Mouse (Mus musculus) hindbrain, embryonic 14.5 days (tissue): ENCODE results near the gene Cacnb1. TPM values are rescaled to one million over a fixed set of nuclear protein-coding genes. Genes with fewer than 3 reads are reported as not detected.
A peak's percentile ranks its signal among the peaks of the same experiment; 100 is the strongest.

Experiments used
- ATAC-seq: fragments of 200-750 bp; cut with Nextera tagmentation; 2 replicates; pipeline ENCODE4 v1.8.0; 2017; ENCODE audit warnings: moderate number of reproducible peaks, mild to moderate bottlenecking, moderate TSS enrichment, moderate library complexity; ENCODE audit not compliant: low FRiP score
- DNase-seq: peaks from one replicate; pipeline ENCODE4 v3.0.0-alpha.2; 2015; ENCODE audit warnings: low spot score
- H3K27ac ChIP-seq: fragments of 300-500 bp; sonication (generic); 2 replicates; pipeline ENCODE4 v1.5.1; 2014; ENCODE audit warnings: mild to moderate bottlenecking, moderate library complexity
- H3K27me3 ChIP-seq: fragments of 300-500 bp; sonication (generic); 2 replicates; pipeline ENCODE4 v1.6.1; 2014; ENCODE audit warnings: mild to moderate bottlenecking, low read length, mixed read lengths; ENCODE audit not compliant: control insufficient read depth, insufficient read depth
- H3K36me3 ChIP-seq: fragments of 300-500 bp; sonication (generic); replicated peaks from 2 replicates; pipeline ENCODE4 v1.6.1; 2014; ENCODE audit not compliant: control insufficient read depth, insufficient read depth
- H3K4me1 ChIP-seq: fragments of 300-500 bp; sonication (generic); replicated peaks from 2 replicates; pipeline ENCODE4 v1.6.1; 2014; ENCODE audit warnings: antibody characterized with exemption, low read length, mixed read lengths; ENCODE audit not compliant: control insufficient read depth, insufficient read depth
- H3K4me2 ChIP-seq: fragments of 300-500 bp; sonication (generic); replicated peaks from 2 replicates; pipeline ENCODE4 v1.6.1; 2014; ENCODE audit warnings: mild to moderate bottlenecking, moderate library complexity
- H3K4me3 ChIP-seq: fragments of 300-500 bp; sonication (generic); replicated peaks from 2 replicates; pipeline ENCODE4 v1.5.1; 2014; ENCODE audit warnings: mild to moderate bottlenecking, low read length
- H3K9ac ChIP-seq: fragments of 300-500 bp; sonication (generic); 2 replicates; pipeline ENCODE4 v1.6.1; 2014
- H3K9me3 ChIP-seq: fragments of 300-500 bp; sonication (generic); 2 replicates; pipeline ENCODE4 v1.6.1; 2016; ENCODE audit warnings: low read length; ENCODE audit not compliant: control insufficient read depth
- WGBS: fragments of 180-500 bp; shearing (Covaris S2); extraction: QIAGEN DNeasy Blood & Tissue Kit; methylation state at CpG from one replicate; pipeline ENCODE4 v1.1.7; 2014; 5-methylcytosine and 5-hydroxymethylcytosine counted together
- polyA plus RNA-seq: library from polyadenylated mRNA; unstranded; fragments of >200 nt; fragmentation: Nextera tagmentation; extraction: Ambion mirVana; gene quantifications from 2 replicates; pipeline ENCODE4 v1.2.1, GENCODE M21; 2014

Gene Cacnb1
- polyA plus RNA-seq, 1 experiment from 2014 or later = 40.0 TPM

DNA sequence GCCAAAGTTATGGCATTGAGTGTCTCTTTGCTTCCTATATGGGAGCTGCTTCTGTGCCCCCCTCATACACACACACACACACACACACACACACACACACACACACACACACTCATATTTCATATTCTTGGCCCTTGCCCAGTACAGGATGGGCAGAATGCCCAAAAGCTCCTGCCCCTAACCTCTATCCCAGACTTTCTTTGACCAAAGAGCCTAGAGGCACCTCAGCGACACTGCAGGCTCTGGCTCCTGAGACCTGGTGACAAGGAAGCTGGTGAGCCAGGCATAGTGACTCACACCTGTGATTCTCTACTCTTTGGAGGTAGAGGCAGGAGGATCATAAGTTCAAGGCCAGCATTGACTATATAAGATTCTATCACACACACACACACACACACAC is 2.1 kb downstream of the Cacnb1 start:
- Histone ChIP-seq H3K27me3 (no peaks in the 10 kb centered on the region), H3K36me3 (peaks cover 31% of the 10 kb centered on the region), H3K4me2 (peak overlapping the region; percentile 68), H3K4me1 (peaks cover 33% of the 10 kb centered on the region), H3K27ac (peak overlapping the region; percentile 69; the same call in 1 of the 2 replicates), H3K9ac (peak overlapping the region; percentile 34; the same call in 1 of the 2 replicates), H3K4me3 (peak overlapping the region; percentile 80), H3K9me3 (no peaks in the 10 kb centered on the region)
- DNase-seq (no peak), ATAC-seq (no peak)
- 40% methylated on average over 1 of the region's 1 CpGs for WGBS

GRCm38 (mm10) chr11:98019883-98020610 is 2.8 kb downstream of the Cacnb1 start:
- DNase-seq = no peak
- H3K9ac ChIP-seq = peak overlapping the region; percentile 34; the same call in 1 of the 2 replicates

GRCm38 (mm10) chr11:98018858-98019641 is 3.8 kb downstream of the Cacnb1 start:
- Histone ChIP-seq H3K4me3 (no peak overlapping the region), H3K36me3 (peaks cover 48% of the 10 kb centered on the region), H3K27ac (peak overlapping the region; percentile 40), H3K9me3 (no peaks in the 10 kb centered on the region), H3K4me2 (peak overlapping the region; percentile 68), H3K27me3 (no peaks in the 10 kb centered on the region), H3K4me1 (peaks cover 31% of the 10 kb centered on the region), H3K9ac (peak overlapping the region; percentile 34; the same call in 1 of the 2 replicates)
- 24% methylated on average over 10 of the region's 10 CpGs for WGBS
- ATAC-seq (no peak), DNase-seq (no peak)

More at GRCm38 (mm10) chr11:98019883-98020610, 2.8 kb downstream of the Cacnb1 start:
- H3K27ac ChIP-seq = peak overlapping the region; percentile 69
- ATAC-seq = no peak
- 9% methylated on average over 7 of the region's 8 CpGs for WGBS
- no peaks in the 10 kb centered on the region for H3K9me3 ChIP-seq
- peak overlapping the region; percentile 68 for H3K4me2 ChIP-seq
- H3K36me3 ChIP-seq = peaks cover 38% of the 10 kb centered on the region
- no peaks in the 10 kb centered on the region for H3K27me3 ChIP-seq
- peak overlapping the region; percentile 80 for H3K4me3 ChIP-seq
- H3K4me1 ChIP-seq = peaks cover 31% of the 10 kb centered on the region

DNA sequence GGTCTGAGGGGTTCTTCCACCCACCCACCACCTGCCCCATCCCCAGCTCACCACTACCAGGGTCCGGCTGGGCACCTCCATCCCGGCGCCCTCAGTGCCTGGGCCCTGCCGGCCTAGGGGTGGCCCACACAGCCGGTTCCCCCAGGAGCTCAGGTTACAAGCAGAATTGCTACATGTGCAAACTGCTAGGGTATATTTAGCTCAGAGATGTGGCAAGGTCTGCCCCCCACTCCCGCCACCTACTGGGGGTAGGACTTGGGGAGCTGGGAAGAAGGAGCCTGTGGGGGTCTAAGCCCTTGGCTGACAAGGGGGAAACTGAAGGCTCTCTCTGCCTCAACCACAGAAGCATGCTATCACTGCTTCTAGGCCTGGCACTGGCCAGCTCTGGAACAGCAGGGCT is 4.6 kb downstream of the Cacnb1 start:
- WGBS = 70% methylated on average over 6 of the region's 6 CpGs

DNA sequence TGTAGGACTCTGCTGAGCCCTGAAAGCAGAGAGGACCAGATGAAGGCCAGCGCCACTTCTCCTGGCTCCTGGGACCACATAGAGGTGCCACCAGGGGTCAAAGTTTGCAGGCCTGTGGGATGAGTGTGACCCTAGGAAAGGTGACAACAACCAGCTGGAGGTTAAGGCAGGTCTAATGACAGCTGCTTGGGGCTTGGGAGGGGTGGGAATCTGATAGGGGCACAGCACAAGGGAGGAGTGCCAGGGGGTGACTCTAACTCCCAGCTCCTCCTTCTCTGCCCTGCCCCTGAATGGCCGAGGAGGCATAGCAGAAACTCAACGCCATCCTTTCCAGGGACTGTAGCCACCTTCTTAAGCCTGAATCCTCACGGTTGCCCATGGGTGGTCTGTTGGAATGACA is 6.0 kb downstream of the Cacnb1 start:
- DNase-seq (no peak), ATAC-seq (no peak)
- Histone ChIP-seq H3K27me3 (no peaks in the 10 kb centered on the region), H3K9ac (no peak overlapping the region), H3K27ac (no peak overlapping the region), H3K36me3 (peaks cover 62% of the 10 kb centered on the region), H3K9me3 (no peaks in the 10 kb centered on the region), H3K4me2 (no peak overlapping the region), H3K4me3 (no peak overlapping the region), H3K4me1 (peaks cover 25% of the 10 kb centered on the region)
- WGBS = 78% methylated on average over 4 of the region's 4 CpGs

More for the DNA sequence above, 4.6 kb downstream of the Cacnb1 start:
- H3K4me3 ChIP-seq = no peak overlapping the region
- H3K27me3 ChIP-seq = no peaks in the 10 kb centered on the region
- ATAC-seq (no peak), DNase-seq (no peak)
- no peak overlapping the region for H3K4me2 ChIP-seq
- H3K36me3 ChIP-seq = peaks cover 56% of the 10 kb centered on the region
- no peak overlapping the region for H3K9ac ChIP-seq
- no peaks in the 10 kb centered on the region for H3K9me3 ChIP-seq
- peaks cover 28% of the 10 kb centered on the region for H3K4me1 ChIP-seq
- no peak overlapping the region for H3K27ac ChIP-seq

DNA sequence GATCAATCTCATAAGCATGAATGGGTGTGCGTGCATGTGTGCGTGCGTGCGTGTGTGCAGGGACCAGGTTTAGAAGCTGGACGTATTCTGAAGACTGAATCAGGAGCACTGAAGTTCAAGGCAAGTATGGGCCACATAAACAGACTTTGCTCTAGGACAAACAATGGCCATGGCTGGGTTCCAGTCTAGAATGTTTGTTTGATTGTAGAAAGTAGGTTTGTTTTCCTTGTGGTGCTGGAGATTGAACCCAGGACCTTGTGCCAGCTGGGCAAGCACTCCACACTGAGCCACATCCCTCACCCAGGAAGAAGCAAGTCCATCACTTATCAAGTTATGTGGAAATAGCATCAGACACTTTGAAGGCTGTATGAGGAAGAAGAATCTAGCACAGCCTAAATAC is 6.7 kb downstream of the Cacnb1 start:
- Histone ChIP-seq H3K9me3 (no peaks in the 10 kb centered on the region), H3K27ac (no peak overlapping the region), H3K4me3 (no peak overlapping the region), H3K4me2 (no peak overlapping the region), H3K36me3 (peaks cover 69% of the 10 kb centered on the region), H3K9ac (no peak overlapping the region), H3K4me1 (peaks cover 21% of the 10 kb centered on the region), H3K27me3 (no peaks in the 10 kb centered on the region)
- ATAC-seq (no peak), DNase-seq (no peak)
- 95% methylated on average over 5 of the region's 5 CpGs for WGBS

DNA sequence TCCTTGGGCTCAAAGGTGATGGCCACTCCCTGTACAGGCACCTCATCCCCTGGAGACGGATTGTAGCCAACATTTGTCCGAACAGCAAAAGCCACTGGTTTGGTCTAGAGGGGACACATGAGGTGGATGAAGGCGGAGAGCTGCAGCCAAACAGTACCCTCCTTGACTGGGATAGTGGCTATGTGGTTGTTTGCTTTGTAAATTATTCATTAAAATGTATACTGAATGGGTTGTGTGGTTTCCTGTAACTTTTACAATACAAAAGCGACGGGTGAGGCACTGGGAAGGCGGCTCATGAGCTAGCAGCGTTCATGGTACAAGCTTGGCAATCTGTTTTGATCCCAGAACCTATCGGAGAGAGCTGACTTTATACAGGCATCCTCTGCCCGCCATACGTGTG is 10.0 kb downstream of the Cacnb1 start:
- WGBS = 86% methylated on average over 10 of the region's 10 CpGs
- no peaks in the 10 kb centered on the region for H3K4me1 ChIP-seq
- no peak overlapping the region for H3K27ac ChIP-seq
- H3K4me3 ChIP-seq = no peak overlapping the region
- DNase-seq (no peak), ATAC-seq (no peak)
- H3K36me3 ChIP-seq = peaks cover 92% of the 10 kb centered on the region
- H3K9ac ChIP-seq = no peak overlapping the region
- no peaks in the 10 kb centered on the region for H3K27me3 ChIP-seq
- H3K4me2 ChIP-seq = no peak overlapping the region
- no peaks in the 10 kb centered on the region for H3K9me3 ChIP-seq

DNA sequence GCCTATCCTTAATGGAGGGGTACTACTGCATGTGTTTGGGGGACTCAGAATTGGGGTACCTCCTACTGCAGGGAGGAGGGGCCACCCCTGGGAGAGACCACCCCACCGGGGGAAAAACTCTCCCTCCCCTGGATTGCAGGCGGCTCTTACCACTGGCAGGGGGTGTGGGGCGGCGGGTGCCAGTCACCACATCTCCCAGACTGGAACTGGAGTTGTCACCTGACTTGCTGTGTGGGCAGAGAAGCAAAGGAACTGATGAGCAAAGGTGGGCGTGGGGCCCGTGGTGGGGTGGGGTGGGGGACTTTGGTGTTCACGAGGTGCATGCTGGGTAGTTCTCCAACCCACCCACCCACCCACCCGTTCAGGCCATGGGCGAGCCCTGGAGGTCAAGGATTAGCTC is 11.1 kb downstream of the Cacnb1 start:
- no peak overlapping the region for H3K9ac ChIP-seq
- 73% methylated on average over 9 of the region's 9 CpGs for WGBS
- ATAC-seq (no peak), DNase-seq (no peak)
- H3K36me3 ChIP-seq = peaks cover 92% of the 10 kb centered on the region
- no peaks in the 10 kb centered on the region for H3K27me3 ChIP-seq
- H3K9me3 ChIP-seq = no peaks in the 10 kb centered on the region
- H3K27ac ChIP-seq = no peak overlapping the region
- H3K4me3 ChIP-seq = no peak overlapping the region
- no peak overlapping the region for H3K4me2 ChIP-seq
- no peaks in the 10 kb centered on the region for H3K4me1 ChIP-seq

DNA sequence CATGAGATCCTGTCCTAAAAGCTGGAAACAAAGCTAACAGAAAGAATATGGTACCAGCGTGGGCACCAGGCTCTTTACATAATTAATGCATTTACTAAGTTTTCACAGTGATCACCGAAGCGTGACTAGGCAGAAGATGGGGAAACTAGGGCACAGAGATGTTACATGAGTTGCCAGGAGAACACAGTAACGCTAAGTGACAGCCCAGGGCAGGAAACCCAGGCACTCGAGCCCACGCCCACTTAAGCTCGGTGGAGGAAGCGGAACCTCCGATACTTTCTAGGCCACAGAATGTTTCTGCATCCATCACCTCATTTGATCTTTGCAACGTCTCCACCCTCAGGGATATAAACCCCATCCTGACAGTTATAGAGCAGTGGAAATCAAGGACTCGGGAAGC is 14.7 kb downstream of the Cacnb1 start:
- 80% methylated on average over 11 of the region's 11 CpGs for WGBS
- H3K36me3 ChIP-seq = peaks cover 83% of the 10 kb centered on the region
- DNase-seq = no peak

More for the DNA sequence above, 14.7 kb downstream of the Cacnb1 start:
- H3K4me2 ChIP-seq = no peak overlapping the region
- no peak overlapping the region for H3K4me3 ChIP-seq
- no peaks in the 10 kb centered on the region for H3K9me3 ChIP-seq
- no peak for ATAC-seq
- H3K9ac ChIP-seq = no peak overlapping the region
- H3K27ac ChIP-seq = no peak overlapping the region
- H3K4me1 ChIP-seq = no peaks in the 10 kb centered on the region
- H3K27me3 ChIP-seq = no peaks in the 10 kb centered on the region
